Mouse (Mus musculus) ES-E14 (cell line): ENCODE results near the gene Slc13a4.

Experiments
- CHD2 ChIP-seq: IDR thresholded peaks from 2 replicates; pipeline ENCODE4 v1.6.1; 2014; ENCODE audit warnings: mild to moderate bottlenecking, low read depth, low read length, inconsistent platforms
- HCFC1 ChIP-seq: IDR thresholded peaks from 2 replicates; pipeline ENCODE4 v1.6.1; 2012; ENCODE audit warnings: low read length, inconsistent platforms, borderline replicate concordance; ENCODE audit not compliant: insufficient read depth
- MAFK ChIP-seq: IDR thresholded peaks from 2 replicates; pipeline ENCODE4 v1.6.1; 2014; ENCODE audit warnings: mild to moderate bottlenecking, low read depth, low read length, inconsistent platforms; ENCODE audit not compliant: insufficient read depth
- ZC3H11A ChIP-seq: IDR thresholded peaks from 2 replicates; pipeline ENCODE4 v1.6.1; 2012; ENCODE audit warnings: low read depth, mild to moderate bottlenecking, inconsistent platforms, low read length, borderline replicate concordance
- ZNF384 ChIP-seq: IDR thresholded peaks from 2 replicates; pipeline ENCODE4 v1.6.1; 2012; ENCODE audit warnings: low read depth, low read length, inconsistent platforms

DNA sequence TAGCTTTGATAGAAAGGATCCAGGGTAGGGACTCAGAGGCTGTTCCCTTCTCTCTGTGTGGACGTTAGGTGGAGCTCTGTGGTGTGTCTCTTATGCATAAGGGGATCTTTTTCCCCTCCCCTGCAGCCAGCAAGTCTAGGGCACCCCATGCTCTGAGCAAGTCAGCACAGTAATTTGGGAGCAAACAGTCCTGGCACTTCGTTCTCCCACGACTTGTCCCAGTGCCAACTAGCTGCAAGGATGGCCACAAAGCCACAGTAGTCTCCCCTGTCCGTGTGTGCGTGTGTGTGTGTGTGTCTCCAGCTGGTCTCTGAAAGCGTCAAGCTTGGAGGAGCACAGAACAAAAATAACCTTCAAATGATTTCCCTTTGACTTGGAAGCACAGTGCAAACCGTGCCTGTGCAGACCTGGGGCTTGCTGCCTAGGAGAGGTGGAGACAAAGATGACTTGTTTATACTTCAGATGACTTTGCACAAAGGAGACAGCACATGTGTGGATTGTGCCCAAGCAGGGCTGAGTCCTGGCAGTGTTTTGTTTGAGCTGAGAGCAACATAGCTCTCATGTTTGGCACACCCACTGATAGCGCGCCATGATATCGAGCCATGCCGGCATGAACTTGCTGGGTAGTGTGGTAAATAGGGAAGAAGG is 19.7 kb downstream of the Slc13a4 start:
- TF ChIP-seq HCFC1 (no peak), ZNF384 (no peak), ZC3H11A (no peak), MAFK (no peak), CHD2 (no peak)
